Mouse (Mus musculus) T-cell, adult 2 months (primary cell): ENCODE data around the gene Hist1h3b.
"Not testable (repeated sequence)": the region's sequence is repeated elsewhere in the genome, so short reads cannot be mapped to it uniquely, and the experiment has no call there.

Source experiments
- DNase-seq: peaks from one replicate; pipeline ENCODE4 v3.0.0; 2022; ENCODE audit warnings: low spot score

The Hist1h3b gene

DNA sequence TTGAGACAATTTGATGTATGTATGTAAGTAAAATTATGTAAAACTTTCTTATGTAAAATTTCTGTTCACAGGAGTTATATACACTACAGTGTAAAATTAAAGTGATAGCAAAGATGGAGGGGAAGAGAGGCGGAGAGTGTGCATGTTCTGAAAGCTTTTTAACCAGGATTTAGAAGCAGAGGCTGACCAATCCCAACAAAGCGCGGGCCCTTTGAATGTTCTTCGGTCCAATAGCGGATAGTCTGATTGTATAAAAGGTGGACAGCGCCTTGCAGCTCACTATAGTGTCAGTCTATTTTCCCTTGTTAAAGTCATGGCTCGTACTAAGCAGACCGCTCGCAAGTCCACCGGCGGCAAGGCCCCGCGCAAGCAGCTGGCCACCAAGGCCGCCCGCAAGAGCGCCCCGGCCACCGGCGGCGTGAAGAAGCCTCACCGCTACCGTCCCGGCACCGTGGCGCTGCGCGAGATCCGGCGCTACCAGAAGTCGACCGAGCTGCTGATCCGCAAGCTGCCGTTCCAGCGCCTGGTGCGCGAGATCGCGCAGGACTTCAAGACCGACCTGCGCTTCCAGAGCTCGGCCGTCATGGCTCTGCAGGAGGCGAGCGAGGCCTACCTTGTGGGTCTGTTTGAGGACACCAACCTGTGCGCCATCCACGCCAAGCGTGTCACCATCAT lies at the start of gene Hist1h3b:
Gene Hist1h3b (plus strand): TSS at position 201 of the 675 bp plus-strand sequence.
- peak; percentile 57 for DNase-seq

GRCm38 (mm10) chr13:23702801-23703200 lies 49.3 kb upstream of the Hist1h3b start:
- not testable (repeated sequence) for DNase-seq

DNA sequence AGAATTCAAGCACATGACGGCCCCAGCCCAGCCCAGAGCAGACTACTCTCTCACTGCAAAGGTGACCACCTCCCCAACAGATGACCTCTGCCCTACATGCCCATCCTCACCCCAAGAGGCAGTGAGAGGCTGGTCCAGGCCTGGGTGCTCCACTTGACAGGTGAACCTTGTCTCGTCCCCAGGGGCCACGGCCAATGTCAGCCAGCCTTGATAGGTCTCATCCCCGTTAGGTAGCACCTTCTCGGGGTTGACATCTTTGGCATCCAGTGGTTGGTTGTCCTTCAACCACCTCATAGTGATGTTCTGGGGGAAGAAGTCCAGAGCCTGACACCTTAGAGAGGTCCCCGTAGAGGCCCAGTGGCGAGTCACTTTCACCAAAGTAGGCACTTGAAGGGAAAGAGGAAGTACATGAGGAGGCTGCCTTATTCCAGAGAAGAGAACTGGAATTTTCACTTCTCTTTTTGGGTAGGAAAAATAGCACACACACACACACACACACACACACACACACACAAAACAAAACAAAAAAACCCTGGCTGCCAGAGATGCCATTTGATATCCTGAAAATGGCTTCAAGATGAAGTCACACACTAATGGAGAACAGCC lies 46.2 kb upstream of the Hist1h3b start:
- no peak for DNase-seq

DNA sequence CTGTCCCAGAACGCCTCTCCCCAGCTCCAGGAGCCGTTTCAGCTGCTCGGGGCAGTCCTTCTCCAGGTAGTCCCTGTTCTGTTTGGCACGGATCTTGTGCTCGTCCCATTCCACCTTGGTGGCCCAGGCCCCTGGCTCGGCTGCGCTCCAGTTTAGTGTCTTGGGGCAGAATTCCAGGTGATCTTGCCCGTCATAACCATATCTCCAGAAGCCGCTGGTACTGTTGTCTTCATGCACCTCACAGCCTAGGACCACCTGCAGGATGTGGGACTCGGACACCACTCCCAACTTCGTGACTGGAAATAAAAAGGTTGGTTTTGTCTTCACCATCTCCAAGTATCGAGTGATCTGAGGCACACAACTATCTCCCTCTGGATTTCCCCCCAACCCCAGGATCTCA lies 45.3 kb upstream of the Hist1h3b start:
- DNase-seq = no peak

DNA sequence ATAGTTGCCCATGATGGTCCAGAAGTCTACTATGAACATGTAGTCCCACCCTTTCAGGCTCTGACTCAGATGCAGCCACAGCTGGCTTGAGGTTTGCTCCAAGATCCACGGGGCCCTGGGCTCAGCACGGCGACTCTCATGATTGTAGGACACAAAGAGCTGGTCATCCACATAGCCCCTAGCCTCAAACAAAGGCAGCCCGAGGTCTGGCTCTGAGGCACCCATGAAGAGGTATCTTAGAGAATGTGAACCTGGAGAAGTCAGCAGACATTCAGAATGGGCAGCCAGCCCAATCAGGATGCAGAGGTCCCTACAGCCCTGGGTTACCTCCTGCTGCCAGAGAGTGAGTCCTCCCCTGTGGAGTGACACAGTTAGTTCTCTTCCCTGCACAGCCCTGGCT lies 44.0 kb upstream of the Hist1h3b start:
- DNase-seq = no peak

- no peak for DNase-seq
Measured at GRCm38 (mm10) chr13:23708654-23709053, 43.4 kb upstream of the Hist1h3b start.

DNA sequence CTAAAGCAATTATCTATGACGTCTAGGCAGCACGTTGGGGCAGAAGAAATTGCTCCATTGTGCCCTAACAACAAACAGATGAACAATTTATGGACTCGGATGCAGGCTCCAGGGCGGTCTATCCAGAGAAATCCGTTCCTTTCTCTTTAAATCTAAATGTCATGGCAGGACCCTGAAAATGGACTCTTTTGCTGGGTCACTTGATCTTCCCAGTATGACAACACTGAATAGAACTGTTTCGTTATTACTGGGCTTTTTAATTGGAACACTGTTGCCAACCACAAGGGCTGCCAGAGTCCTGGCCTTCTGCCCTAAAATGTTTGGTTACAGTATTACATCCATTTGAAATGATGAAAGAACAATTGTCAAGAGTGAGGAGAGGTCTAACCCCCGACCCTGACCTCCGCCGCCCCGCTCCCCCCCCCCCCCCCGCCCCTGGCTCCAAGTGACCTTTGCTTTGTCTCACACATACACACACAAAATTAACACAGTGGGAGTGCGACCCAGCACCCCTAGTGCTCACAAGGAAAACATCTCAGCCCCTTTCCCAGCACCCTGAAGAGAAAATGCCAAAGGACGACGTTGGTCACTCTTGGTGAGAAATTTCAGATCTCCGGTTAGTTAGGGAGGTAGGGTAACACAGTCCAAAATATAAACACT lies 42.2 kb upstream of the Hist1h3b start:
- DNase-seq = no peak

- peak; percentile 74 for DNase-seq
Measured at GRCm38 (mm10) chr13:23710374-23711089, 41.5 kb upstream of the Hist1h3b start, which contains the start of gene Hfe. Gene Hfe, minus strand, starts transcription at chr13:23710854.

DNA sequence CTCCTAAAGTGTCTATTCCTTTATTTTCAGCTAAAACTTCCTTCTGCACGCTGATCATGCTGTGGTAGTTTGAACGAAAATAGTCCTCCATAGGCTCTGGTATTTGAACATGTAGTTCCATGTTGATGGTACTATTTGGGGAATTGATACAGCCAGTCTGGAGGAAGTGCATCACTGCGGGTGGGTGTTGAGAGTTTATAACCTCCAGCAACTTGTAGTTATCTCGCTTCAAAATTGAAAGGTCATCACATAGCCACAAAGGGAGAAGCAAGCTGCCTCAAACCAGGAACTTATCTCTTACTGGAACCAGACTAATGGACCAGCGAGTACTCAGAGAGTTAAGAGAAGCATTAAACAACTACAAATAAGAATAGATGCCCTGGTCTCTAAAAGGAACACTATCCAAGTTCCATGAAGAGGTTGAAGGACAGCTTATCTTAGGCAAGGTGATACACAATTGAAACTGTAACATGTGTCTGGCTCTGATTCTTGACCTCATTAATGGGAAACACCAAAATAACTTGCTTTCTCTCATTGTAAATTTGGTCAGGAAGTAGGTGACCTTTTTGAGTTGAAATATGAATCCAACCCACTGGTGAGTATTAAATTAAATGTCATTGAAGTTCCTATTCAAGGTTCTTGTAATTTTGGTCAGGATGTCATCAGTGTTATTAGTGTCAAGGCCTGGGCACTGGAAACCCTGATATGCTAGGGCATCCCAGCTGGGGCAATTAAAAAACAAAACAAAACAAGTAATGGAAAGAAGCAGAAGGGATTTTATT lies 35.6 kb upstream of the Hist1h3b start:
- no peak for DNase-seq

GRCm38 (mm10) chr13:23717176-23717575 lies 34.9 kb upstream of the Hist1h3b start:
- no peak for DNase-seq

- not testable (repeated sequence) for DNase-seq
Measured at GRCm38 (mm10) chr13:23717593-23718245, 34.3 kb upstream of the Hist1h3b start.

- no peak for DNase-seq
Measured at GRCm38 (mm10) chr13:23724239-23724638, 27.8 kb upstream of the Hist1h3b start.

- DNase-seq = no peak
Measured at GRCm38 (mm10) chr13:23725213-23725612, 26.9 kb upstream of the Hist1h3b start.

GRCm38 (mm10) chr13:23728472-23729191 lies 23.4 kb upstream of the Hist1h3b start:
- DNase-seq = no peak

DNA sequence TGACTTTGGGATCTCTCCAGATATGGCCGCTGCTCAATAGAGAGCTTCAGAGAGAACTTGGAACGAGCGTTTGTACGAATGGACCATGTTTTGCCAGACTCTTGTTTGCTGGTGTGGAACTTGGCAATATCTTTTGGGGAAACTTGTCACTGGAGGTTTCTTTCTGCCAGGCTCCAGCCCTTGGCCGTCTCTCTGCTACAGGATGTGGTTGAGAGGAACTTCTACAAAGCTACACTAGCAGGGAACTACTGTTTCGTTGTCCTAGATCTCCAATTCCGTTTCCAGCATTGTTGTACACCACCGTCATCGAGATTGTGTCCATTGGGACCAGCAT lies 22.9 kb upstream of the Hist1h3b start:
- DNase-seq = no peak

DNA sequence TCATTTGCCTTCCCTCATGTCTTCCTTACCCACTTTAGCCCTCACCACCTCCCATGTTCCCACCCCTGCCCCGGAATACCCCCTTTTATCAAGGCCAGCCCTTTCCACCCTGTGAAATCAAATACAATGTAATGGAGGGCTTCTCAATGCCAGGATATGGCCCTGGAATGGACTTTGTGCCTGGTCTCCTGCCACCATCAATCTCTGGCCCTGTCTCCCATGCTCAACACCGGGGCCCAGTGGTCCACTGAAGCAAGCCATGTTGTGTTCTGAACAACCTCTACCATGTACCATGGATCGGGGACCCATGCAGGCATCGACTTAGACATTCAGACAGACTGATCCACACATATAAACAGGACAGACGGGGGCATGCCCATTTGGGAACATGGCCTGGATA lies 22.4 kb upstream of the Hist1h3b start:
- no peak for DNase-seq

- no peak for DNase-seq
Measured at GRCm38 (mm10) chr13:23730479-23730878, 21.6 kb upstream of the Hist1h3b start.

DNA sequence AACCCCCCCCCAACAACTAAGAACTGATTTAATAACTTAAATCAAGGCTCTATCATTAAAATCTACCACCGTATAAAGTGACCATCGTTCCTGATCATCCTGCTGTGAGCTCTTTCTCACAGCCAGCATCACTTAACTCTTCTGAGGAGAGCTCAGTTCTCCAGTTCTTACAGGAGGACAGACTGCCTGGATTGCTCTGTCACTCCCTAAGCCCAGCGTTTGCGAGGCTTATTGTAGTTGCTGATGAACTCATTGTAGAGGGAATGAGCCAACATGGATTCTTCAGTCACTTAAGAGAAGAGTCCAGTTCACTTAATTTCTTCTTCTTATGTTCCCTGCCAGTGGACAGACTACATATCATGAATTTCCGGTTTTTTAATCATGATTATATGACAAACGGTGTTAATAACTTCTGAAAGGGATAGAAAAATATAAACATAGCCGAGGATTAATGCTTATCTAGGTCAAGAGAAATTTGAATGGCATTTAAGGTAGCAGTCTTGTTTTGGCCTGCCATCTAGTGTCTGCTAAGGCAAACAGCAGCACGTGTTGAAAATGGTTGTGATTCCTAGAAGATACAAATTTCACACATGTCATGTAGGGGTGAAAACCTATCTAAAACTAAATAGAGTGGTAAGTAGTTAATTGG lies 19.8 kb upstream of the Hist1h3b start:
- peak; percentile 40 for DNase-seq

DNA sequence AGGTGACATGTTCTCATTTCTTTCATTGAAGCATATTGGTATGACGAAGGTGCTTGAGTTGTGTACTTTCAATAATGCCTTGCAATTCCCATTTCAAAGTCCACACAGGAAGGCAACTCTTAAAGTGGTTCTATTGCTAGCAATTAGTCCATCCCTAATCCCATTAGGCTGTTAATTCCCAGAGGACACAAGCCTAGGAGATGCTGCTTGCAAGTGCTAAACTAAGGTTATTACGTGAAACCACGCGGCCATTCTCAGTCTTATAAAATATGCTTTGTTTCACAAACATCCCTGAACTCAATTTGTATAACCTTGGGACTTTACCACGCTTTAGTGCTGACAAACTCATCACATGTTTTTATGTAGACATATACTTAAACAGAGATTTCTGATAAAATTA lies 15.0 kb upstream of the Hist1h3b start:
- DNase-seq = no peak

GRCm38 (mm10) chr13:23738041-23738440 lies 14.0 kb upstream of the Hist1h3b start:
- DNase-seq = no peak
